Mouse (Mus musculus) layer of hippocampus, adult 11-12 months (tissue): ENCODE results near the gene Mapk8ip2.

Experiments
- DNase-seq: peaks from one replicate; pipeline ENCODE4 v3.0.0; 2022; ENCODE audit warnings: low spot score

Mapk8ip2 gene

GRCm38 (mm10) chr15:89452906-89453864 lies 528 bp upstream of the Mapk8ip2 start:
- no peak for DNase-seq

- no peak for DNase-seq
Observed at GRCm38 (mm10) chr15:89454857-89455256, 1.1 kb downstream of the Mapk8ip2 start.

GRCm38 (mm10) chr15:89455642-89456041 lies 1.9 kb downstream of the Mapk8ip2 start:
- no peak for DNase-seq

GRCm38 (mm10) chr15:89458942-89459341 lies 5.2 kb downstream of the Mapk8ip2 start:
- no peak for DNase-seq

GRCm38 (mm10) chr15:89459821-89460220 lies 6.1 kb downstream of the Mapk8ip2 start:
- no peak for DNase-seq

GRCm38 (mm10) chr15:89460298-89460697 lies 6.6 kb downstream of the Mapk8ip2 start:
- DNase-seq: no peak

- DNase-seq: no peak
Observed at GRCm38 (mm10) chr15:89461321-89461720, 7.6 kb downstream of the Mapk8ip2 start.

GRCm38 (mm10) chr15:89462176-89462575 lies 8.5 kb downstream of the Mapk8ip2 start:
- DNase-seq: no peak

GRCm38 (mm10) chr15:89463334-89464235 lies 9.9 kb downstream of the Mapk8ip2 start:
- no peak for DNase-seq

- no peak for DNase-seq
Observed at GRCm38 (mm10) chr15:89465052-89465451, 11.3 kb downstream of the Mapk8ip2 start.

GRCm38 (mm10) chr15:89468577-89468976 lies 14.9 kb downstream of the Mapk8ip2 start:
- DNase-seq: no peak

GRCm38 (mm10) chr15:89471476-89471875 lies 17.8 kb downstream of the Mapk8ip2 start:
- DNase-seq: no peak

- no peak for DNase-seq
Observed at GRCm38 (mm10) chr15:89473370-89473769, 19.7 kb downstream of the Mapk8ip2 start.

- no peak for DNase-seq
Observed at GRCm38 (mm10) chr15:89473921-89474320, 20.2 kb downstream of the Mapk8ip2 start.

GRCm38 (mm10) chr15:89474596-89475292 lies 21.0 kb downstream of the Mapk8ip2 start:
- no peak for DNase-seq

GRCm38 (mm10) chr15:89475293-89475600 lies 21.5 kb downstream of the Mapk8ip2 start:
- no peak for DNase-seq

- peak; percentile 94 for DNase-seq
Observed at GRCm38 (mm10) chr15:89475611-89476474, 22.1 kb downstream of the Mapk8ip2 start.

GRCm38 (mm10) chr15:89476475-89476815 lies 22.7 kb downstream of the Mapk8ip2 start:
- DNase-seq: no peak

- DNase-seq: no peak
Observed at GRCm38 (mm10) chr15:89477091-89477491, 23.4 kb downstream of the Mapk8ip2 start, which contains the start of gene Arsa. Arsa (minus strand) TSS chr15:89477425.

GRCm38 (mm10) chr15:89477806-89478205 lies 24.1 kb downstream of the Mapk8ip2 start:
- DNase-seq: no peak

GRCm38 (mm10) chr15:89478622-89479021 lies 24.9 kb downstream of the Mapk8ip2 start:
- no peak for DNase-seq
